Mouse (Mus musculus) hindbrain, embryonic 12.5 days (tissue): ENCODE measurements at regions not wholly inside any gene's neighbourhood (a gene's known extent, or its start where the extent isn't known, plus 50 kb on each side); places are given as distances from the start of the nearest gene placed in this dataset.

ENCODE experiments used
- ATAC-seq: fragments of 200-750 bp; cut with Nextera tagmentation; 2 replicates; pipeline ENCODE4 v1.8.0; 2017; ENCODE audit warnings: moderate TSS enrichment; ENCODE audit not compliant: low FRiP score
- H3K27ac ChIP-seq: fragments of 300-500 bp; sonication (generic); 2 replicates; pipeline ENCODE4 v1.5.1; 2016; ENCODE audit warnings: mild to moderate bottlenecking
- H3K27me3 ChIP-seq: fragments of 300-500 bp; sonication (generic); 2 replicates; pipeline ENCODE4 v1.6.1; 2016; ENCODE audit warnings: mild to moderate bottlenecking
- H3K36me3 ChIP-seq: fragments of 300-500 bp; sonication (generic); 2 replicates; pipeline ENCODE4 v1.6.1; 2016; ENCODE audit warnings: mild to moderate bottlenecking
- H3K4me1 ChIP-seq: fragments of 300-500 bp; sonication (generic); 2 replicates; pipeline ENCODE4 v1.6.1; 2016
- H3K4me2 ChIP-seq: fragments of 300-500 bp; sonication (generic); replicated peaks from 2 replicates; pipeline ENCODE4 v1.6.1; 2016; ENCODE audit warnings: mild to moderate bottlenecking
- H3K4me3 ChIP-seq: fragments of 300-500 bp; sonication (generic); 2 replicates; pipeline ENCODE4 v1.5.1; 2016; ENCODE audit warnings: mild to moderate bottlenecking
- H3K9ac ChIP-seq: fragments of 300-500 bp; sonication (generic); 2 replicates; pipeline ENCODE4 v1.6.1; 2016; ENCODE audit warnings: mild to moderate bottlenecking, moderate library complexity
- H3K9me3 ChIP-seq: fragments of 300-500 bp; sonication (generic); replicated peaks from 2 replicates; pipeline ENCODE4 v1.6.1; 2016; ENCODE audit warnings: mild to moderate bottlenecking
- whole genome bisulfite sequencing: fragments of 180-500 bp; shearing (Covaris S2); methylation state at CpG from one replicate; pipeline ENCODE4 v1.1.7; 2016; 5-methylcytosine and 5-hydroxymethylcytosine counted together

DNA sequence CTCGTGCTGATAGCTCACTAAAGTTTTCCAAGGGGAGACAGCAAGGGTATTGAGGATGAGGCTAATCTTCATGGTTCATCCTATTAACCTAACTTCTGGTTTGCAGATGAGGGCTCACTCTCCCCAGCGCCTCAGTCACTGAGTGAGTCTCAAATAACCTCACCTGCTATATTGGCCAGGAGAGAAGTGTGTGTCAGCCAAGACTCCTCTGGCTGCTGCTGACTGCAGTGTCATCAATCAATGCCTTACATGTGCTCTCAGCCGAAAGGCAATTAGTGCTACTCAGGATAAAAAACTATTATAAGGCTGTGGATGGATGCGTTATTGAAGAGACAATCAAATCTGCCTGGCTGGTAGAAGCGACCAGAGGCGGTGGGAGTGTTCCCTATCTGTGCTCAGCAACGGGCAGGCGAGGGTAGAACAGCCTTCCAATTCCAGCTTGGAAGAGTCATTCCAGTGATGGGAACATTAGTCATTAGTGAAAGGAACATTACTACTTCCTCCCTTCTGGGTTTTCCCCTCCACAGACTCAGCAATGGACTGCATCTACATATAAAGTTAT, 96.4 kb downstream of the Grpr start:
- H3K36me3 ChIP-seq, result no peaks in the 10 kb centered on the region
- 63% methylated on average over 8 of the region's 8 CpGs for WGBS
- H3K27me3 ChIP-seq, result peaks cover 9% of the 10 kb centered on the region
- H3K4me3 ChIP-seq, result no peak overlapping the region
- no peaks in the 10 kb centered on the region for H3K4me1 ChIP-seq
- H3K4me2 ChIP-seq, result no peak overlapping the region
- H3K9ac ChIP-seq, result no peak overlapping the region
- peak; percentile 69 for ATAC-seq
- H3K27ac ChIP-seq, result no peak overlapping the region
- no peaks in the 10 kb centered on the region for H3K9me3 ChIP-seq

- Histone ChIP-seq H3K27me3 (no peaks in the 10 kb centered on the region), H3K27ac (no peak overlapping the region), H3K4me3 (no peak overlapping the region), H3K4me2 (no peak overlapping the region), H3K4me1 (no peaks in the 10 kb centered on the region), H3K9me3 (no peaks in the 10 kb centered on the region), H3K36me3 (no peaks in the 10 kb centered on the region), H3K9ac (no peak overlapping the region)
- 60% methylated on average over 3 of the region's 3 CpGs for WGBS
- ATAC-seq, result no peak
Measured at GRCm38 (mm10) chrX:163405586-163405985, 143.9 kb downstream of the Grpr start.

- Histone ChIP-seq H3K9ac (no peak overlapping the region), H3K9me3 (no peaks in the 10 kb centered on the region), H3K4me1 (no peaks in the 10 kb centered on the region), H3K36me3 (no peaks in the 10 kb centered on the region), H3K4me2 (no peak overlapping the region), H3K27me3 (peaks cover 9% of the 10 kb centered on the region; the same call in 1 of the 2 replicates), H3K27ac (no peak overlapping the region), H3K4me3 (no peak overlapping the region)
- no peak for ATAC-seq
- 83% methylated on average over 2 of the region's 2 CpGs for WGBS
Measured at GRCm38 (mm10) chrX:163386380-163386779, 163.1 kb downstream of the Grpr start.
